Mouse (Mus musculus): ENCODE data around the gene Lipa. TPM values are rescaled to one million over a fixed set of nuclear protein-coding genes. Genes with fewer than 3 reads are reported as not detected.

Gene Lipa
- polyA plus RNA-seq, 1 experiment from 2014 or later: 19.1 TPM

- WGBS: 93% methylated on average over 1 of the region's 1 CpGs
These were observed 39.0 kb upstream of the Lipa start for GRCm38 (mm10) chr19:34566178-34566784.

GRCm38 (mm10) chr19:34562556-34562955 is 35.3 kb upstream of the Lipa start:
- Histone ChIP-seq H3K4me2 (replicated peaks; ENCODE audit: low read depth) (no peak overlapping the region), H3K9ac (ENCODE audit: low read length) (no peak overlapping the region), H3K4me3 (ENCODE audit: low read depth, low read length) (no peak overlapping the region), H3K27me3 (ENCODE audit: control insufficient read depth, insufficient read depth, low read length) (no peaks in the 10 kb centered on the region), H3K27ac (replicated peaks) (no peak overlapping the region), H3K9me3 (ENCODE audit: control insufficient read depth, low read length) (no peaks in the 10 kb centered on the region), H3K4me1 (replicated peaks; ENCODE audit: control insufficient read depth, insufficient read depth) (no peaks in the 10 kb centered on the region), H3K36me3 (ENCODE audit: control insufficient read depth, insufficient read depth, low read length) (no peaks in the 10 kb centered on the region)
- no peak for DNase-seq (ENCODE audit: low spot score)
- TF ChIP-seq CTCF (IDR thresholded peaks at IDR 0.05; ENCODE audit: low read depth): no peak
- TF ChIP-seq EP300 (optimal IDR thresholded peaks at IDR 0.05): no peak
- no peak for ATAC-seq (ENCODE audit: low FRiP score, low TSS enrichment)

More at GRCm38 (mm10) chr19:34566178-34566784, 39.0 kb upstream of the Lipa start:
- Histone ChIP-seq H3K4me1 (replicated peaks; ENCODE audit: control insufficient read depth, insufficient read depth) (no peaks in the 10 kb centered on the region), H3K9me3 (ENCODE audit: control insufficient read depth, low read length) (no peaks in the 10 kb centered on the region), H3K4me2 (replicated peaks; ENCODE audit: low read depth) (no peak overlapping the region), H3K27me3 (ENCODE audit: control insufficient read depth, insufficient read depth, low read length) (no peaks in the 10 kb centered on the region), H3K36me3 (ENCODE audit: control insufficient read depth, insufficient read depth, low read length) (no peaks in the 10 kb centered on the region), H3K4me3 (ENCODE audit: low read depth, low read length) (no peak overlapping the region), H3K9ac (ENCODE audit: low read length) (no peak overlapping the region), H3K27ac (replicated peaks) (no peak overlapping the region)
- ATAC-seq (ENCODE audit: low FRiP score, low TSS enrichment): no peak
- no peak for DNase-seq (ENCODE audit: low spot score)
- no peak for TF ChIP-seq CTCF (IDR thresholded peaks at IDR 0.05; ENCODE audit: low read depth)
- no peak for TF ChIP-seq EP300 (optimal IDR thresholded peaks at IDR 0.05)

GRCm38 (mm10) chr19:34556621-34557020 is 29.3 kb upstream of the Lipa start:
- Histone ChIP-seq H3K27ac (replicated peaks) (no peak overlapping the region), H3K4me2 (replicated peaks; ENCODE audit: low read depth) (no peak overlapping the region), H3K4me1 (replicated peaks; ENCODE audit: control insufficient read depth, insufficient read depth) (no peaks in the 10 kb centered on the region), H3K9me3 (ENCODE audit: control insufficient read depth, low read length) (no peaks in the 10 kb centered on the region), H3K9ac (ENCODE audit: low read length) (no peak overlapping the region), H3K36me3 (ENCODE audit: control insufficient read depth, insufficient read depth, low read length) (no peaks in the 10 kb centered on the region), H3K27me3 (ENCODE audit: control insufficient read depth, insufficient read depth, low read length) (no peaks in the 10 kb centered on the region), H3K4me3 (ENCODE audit: low read depth, low read length) (no peak overlapping the region)
- 45% methylated on average over 3 of the region's 3 CpGs for WGBS
- no peak for ATAC-seq (ENCODE audit: low FRiP score, low TSS enrichment)
- TF ChIP-seq CTCF (IDR thresholded peaks at IDR 0.05; ENCODE audit: low read depth): no peak
- no peak for TF ChIP-seq EP300 (optimal IDR thresholded peaks at IDR 0.05)
- DNase-seq (ENCODE audit: low spot score): no peak

- H3K27me3 ChIP-seq (ENCODE audit: control insufficient read depth, insufficient read depth, low read length): no peaks in the 10 kb centered on the region
- no peak overlapping the region for H3K4me3 ChIP-seq (ENCODE audit: low read depth, low read length)
- ATAC-seq (ENCODE audit: low FRiP score, low TSS enrichment): no peak
- TF ChIP-seq EP300 (optimal IDR thresholded peaks at IDR 0.05): no peak
- TF ChIP-seq CTCF (IDR thresholded peaks at IDR 0.05; ENCODE audit: low read depth): no peak
- H3K9me3 ChIP-seq (ENCODE audit: control insufficient read depth, low read length): no peaks in the 10 kb centered on the region
- no peak overlapping the region for H3K27ac ChIP-seq (replicated peaks)
- no peak overlapping the region for H3K9ac ChIP-seq (ENCODE audit: low read length)
- H3K4me2 ChIP-seq (replicated peaks; ENCODE audit: low read depth): no peak overlapping the region
- no peak for DNase-seq (ENCODE audit: low spot score)
- H3K4me1 ChIP-seq (replicated peaks; ENCODE audit: control insufficient read depth, insufficient read depth): no peaks in the 10 kb centered on the region
- H3K36me3 ChIP-seq (ENCODE audit: control insufficient read depth, insufficient read depth, low read length): no peaks in the 10 kb centered on the region
These were observed 26.8 kb upstream of the Lipa start for GRCm38 (mm10) chr19:34554061-34554460.

GRCm38 (mm10) chr19:34553522-34553921 is 26.2 kb upstream of the Lipa start:
- peak overlapping the region; percentile 53 for H3K27ac ChIP-seq (replicated peaks)
- H3K9me3 ChIP-seq (ENCODE audit: control insufficient read depth, low read length): no peaks in the 10 kb centered on the region
- no peak overlapping the region for H3K4me2 ChIP-seq (replicated peaks; ENCODE audit: low read depth)
- H3K4me3 ChIP-seq (ENCODE audit: low read depth, low read length): no peak overlapping the region
- no peak for TF ChIP-seq CTCF (IDR thresholded peaks at IDR 0.05; ENCODE audit: low read depth)
- no peak for TF ChIP-seq EP300 (optimal IDR thresholded peaks at IDR 0.05)
- no peak overlapping the region for H3K9ac ChIP-seq (ENCODE audit: low read length)
- no peaks in the 10 kb centered on the region for H3K36me3 ChIP-seq (ENCODE audit: control insufficient read depth, insufficient read depth, low read length)
- ATAC-seq (ENCODE audit: low FRiP score, low TSS enrichment) (no peak), DNase-seq (ENCODE audit: low spot score) (no peak)
- 39% methylated on average over 3 of the region's 3 CpGs for WGBS
- H3K27me3 ChIP-seq (ENCODE audit: control insufficient read depth, insufficient read depth, low read length): no peaks in the 10 kb centered on the region
- H3K4me1 ChIP-seq (replicated peaks; ENCODE audit: control insufficient read depth, insufficient read depth): no peaks in the 10 kb centered on the region

GRCm38 (mm10) chr19:34553021-34553420 is 25.7 kb upstream of the Lipa start:
- 40% methylated on average over 6 of the region's 6 CpGs for WGBS
- no peaks in the 10 kb centered on the region for H3K9me3 ChIP-seq (ENCODE audit: control insufficient read depth, low read length)
- no peak for DNase-seq (ENCODE audit: low spot score)
- ATAC-seq (ENCODE audit: low FRiP score, low TSS enrichment): no peak
- H3K4me2 ChIP-seq (replicated peaks; ENCODE audit: low read depth): no peak overlapping the region
- no peaks in the 10 kb centered on the region for H3K4me1 ChIP-seq (replicated peaks; ENCODE audit: control insufficient read depth, insufficient read depth)
- TF ChIP-seq EP300 (optimal IDR thresholded peaks at IDR 0.05): no peak
- TF ChIP-seq CTCF (IDR thresholded peaks at IDR 0.05; ENCODE audit: low read depth): no peak
- no peaks in the 10 kb centered on the region for H3K27me3 ChIP-seq (ENCODE audit: control insufficient read depth, insufficient read depth, low read length)
- H3K4me3 ChIP-seq (ENCODE audit: low read depth, low read length): no peak overlapping the region
- no peaks in the 10 kb centered on the region for H3K36me3 ChIP-seq (ENCODE audit: control insufficient read depth, insufficient read depth, low read length)
- H3K27ac ChIP-seq (replicated peaks): peak overlapping the region; percentile 53
- H3K9ac ChIP-seq (ENCODE audit: low read length): no peak overlapping the region

Data from stomach, postnatal 0 days (tissue).